10 mouse cellular contexts compared by ENCODE assay signal in the genomic region with DNA sequence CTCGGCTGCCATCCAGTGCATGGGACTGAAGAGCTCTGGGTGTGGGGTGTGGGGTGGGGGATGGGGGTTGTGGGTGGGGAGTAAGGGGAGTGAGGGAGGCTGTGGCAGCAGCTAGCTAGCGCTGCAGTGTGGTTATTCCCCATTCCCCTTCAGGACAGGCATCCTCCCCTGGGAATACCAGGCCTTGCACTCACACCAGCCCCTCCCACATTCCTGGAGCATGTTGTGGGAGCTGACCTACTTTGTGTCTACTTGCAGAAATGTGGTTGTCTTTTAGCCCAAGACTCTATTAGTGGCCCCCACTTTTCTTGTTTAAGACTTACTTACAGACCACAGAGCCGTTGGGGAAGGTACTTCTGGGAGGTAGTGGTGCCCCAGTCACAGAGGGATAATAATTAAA. TPM values are rescaled to one million over a fixed set of nuclear protein-coding genes. Genes with fewer than 3 reads are reported as not detected.
DNase-seq lines count a peak whose midpoint lies in the region; ATAC-seq and TF ChIP-seq lines count a peak whose summit lies in the region.
"Had no signal": no experiment of that assay in that cellular context is flagged by ENCODE, and none has a peak within 500 bp of the region (broad histone marks: within the 10 kb centered on the region; RNA-seq: fewer than 3 reads in every experiment).

No protein-coding gene starts in this region.

- no peak for TF ChIP-seq POLR2A in heart, adult 2 months (IDR thresholded peaks at IDR 0.05; ENCODE audit: insufficient read depth, low read depth, low read length)

- ATAC-seq in midbrain, embryonic 15.5 days (replicated peaks): no peak
- no peak for ATAC-seq in neural tube, embryonic 15.5 days (ENCODE audit: low FRiP score)

- H3K27me3 ChIP-seq in heart, adult 2 months (ENCODE audit: control insufficient read depth, insufficient read depth, low read length): no peaks in the 10 kb centered on the region
- no peaks in the 10 kb centered on the region for H3K27me3 ChIP-seq in heart, embryonic 10.5 days (ENCODE audit: insufficient read depth, poor library complexity, severe bottlenecking)
- H3K27me3 ChIP-seq in midbrain, embryonic 15.5 days (replicated peaks): no peaks in the 10 kb centered on the region
- no peaks in the 10 kb centered on the region for H3K27me3 ChIP-seq in neural tube, embryonic 15.5 days (replicated peaks)

- no peak overlapping the region for H3K9ac ChIP-seq in heart, adult 2 months (ENCODE audit: low read depth, low read length)
- H3K9ac ChIP-seq in midbrain, embryonic 15.5 days: no peak overlapping the region
- H3K9ac ChIP-seq in neural tube, embryonic 15.5 days (replicated peaks): no peak overlapping the region

- no peak for TF ChIP-seq CTCF in heart, adult 2 months (IDR thresholded peaks at IDR 0.05)

- no peak overlapping the region for H3K4me3 ChIP-seq in heart, adult 2 months
- H3K4me3 ChIP-seq in heart, embryonic 10.5 days: no peak overlapping the region
- H3K4me3 ChIP-seq in midbrain, embryonic 15.5 days: no peak overlapping the region
- no peak overlapping the region for H3K4me3 ChIP-seq in neural tube, embryonic 15.5 days (replicated peaks)

- intact Hi-C loops in heart, adult 2 months (cut with DNase I): no loop called here

- WGBS in heart, adult 2 months: 55% methylated on average over 3 of the region's 3 CpGs
- WGBS in heart, embryonic 10.5 days: 57% methylated on average over 3 of the region's 3 CpGs
- WGBS in midbrain, embryonic 15.5 days: 66% methylated on average over 3 of the region's 3 CpGs
- WGBS in neural tube, embryonic 15.5 days: 66% methylated on average over 3 of the region's 3 CpGs

- H3K27ac ChIP-seq in heart, adult 2 months: peak overlapping the region; percentile 46
- H3K27ac ChIP-seq in heart, embryonic 10.5 days: no peak overlapping the region
- no peak overlapping the region for H3K27ac ChIP-seq in midbrain, embryonic 15.5 days
- H3K27ac ChIP-seq in neural tube, embryonic 15.5 days (replicated peaks): no peak overlapping the region

- H3K36me3 ChIP-seq in heart, adult 2 months (ENCODE audit: control insufficient read depth, insufficient read depth, low read length): no peaks in the 10 kb centered on the region
- H3K36me3 ChIP-seq in heart, embryonic 10.5 days: peaks cover 59% of the 10 kb centered on the region
- no peaks in the 10 kb centered on the region for H3K36me3 ChIP-seq in midbrain, embryonic 15.5 days (replicated peaks)
- H3K36me3 ChIP-seq in neural tube, embryonic 15.5 days: no peaks in the 10 kb centered on the region

- DNase-seq in heart, adult 2 months: peak; percentile 53 to 74
- DNase-seq in heart, embryonic 10.5 days (ENCODE audit: low spot score): no peak
- peak; percentile 70 for DNase-seq in MN1 (ENCODE audit: low spot score)
- peak; percentile 69 to 75 for DNase-seq in adrenal gland, postnatal 36 days
- peak; percentile 43 to 44 for DNase-seq in kidney, postnatal 36 days
- no peak for DNase-seq in spleen, postnatal 10 days (ENCODE audit: low spot score in 2 of 2)
- DNase-seq: cerebellum, adult 9-10 months; left cerebral cortex, postnatal 4 days had no signal

- H3K79me2 ChIP-seq in heart, adult 2 months (replicated peaks; ENCODE audit: control insufficient read depth, insufficient read depth, low read length): no peaks in the 10 kb centered on the region

- TF ChIP-seq EP300 in heart, adult 2 months (IDR thresholded peaks at IDR 0.05; ENCODE audit: insufficient read depth, low read depth, low read length): 0 out of 2 replicates have a peak, but pooled peaks have one; percentile 15

- H3K4me1 ChIP-seq in heart, adult 2 months (ENCODE audit: control insufficient read depth, insufficient read depth, low read length): no peaks in the 10 kb centered on the region
- peaks cover 24% of the 10 kb centered on the region for H3K4me1 ChIP-seq in heart, embryonic 10.5 days
- H3K4me1 ChIP-seq in midbrain, embryonic 15.5 days: no peaks in the 10 kb centered on the region
- no peaks in the 10 kb centered on the region for H3K4me1 ChIP-seq in neural tube, embryonic 15.5 days

- H3K9me3 ChIP-seq in heart, embryonic 10.5 days: no peaks in the 10 kb centered on the region
- H3K9me3 ChIP-seq in midbrain, embryonic 15.5 days: no peaks in the 10 kb centered on the region
- no peaks in the 10 kb centered on the region for H3K9me3 ChIP-seq in neural tube, embryonic 15.5 days (replicated peaks)

- H3K4me2 ChIP-seq in midbrain, embryonic 15.5 days: no peak overlapping the region
- H3K4me2 ChIP-seq in neural tube, embryonic 15.5 days: no peak overlapping the region

RNA-seq across cellular contexts. Expression of a gene that starts 24.4 kb away (rescaled TPM):
- 10 to 100 TPM; 13.2 to 15.8 TPM for total RNA-seq in heart, adult 2 months (2021)
- polyA plus RNA-seq in heart, adult 2 months (2012; rRNA removed): 27.5 and 34.5 TPM in 2 replicates
- polyA plus RNA-seq in heart, embryonic 10.5 days (2016; fragmentation: Nextera tagmentation; extraction: Ambion mirVana): 6.6 and 9.0 TPM in 2 replicates
- 10 to 100 TPM; 52.6 to 80.8 TPM for total RNA-seq in adrenal gland, postnatal 36 days (2021)
- polyA plus RNA-seq in midbrain, embryonic 15.5 days (2015; fragmentation: Nextera tagmentation; extraction: Ambion mirVana): 1.4 and 1.8 TPM in 2 replicates
- 2.5 and 5.4 TPM in 2 replicates for polyA plus RNA-seq in neural tube, embryonic 15.5 days (2015; fragmentation: Nextera tagmentation; extraction: Ambion mirVana)

RNA-seq across cellular contexts. Expression of a gene that starts 31.7 kb away (rescaled TPM):
- total RNA-seq in heart, adult 2 months (2021): under 1 TPM; 0.41 to 0.57 TPM
- polyA plus RNA-seq in heart, adult 2 months (2012; rRNA removed): 3.0 and 3.3 TPM in 2 replicates
- 0.89 and 1.1 TPM in 2 replicates for polyA plus RNA-seq in heart, embryonic 10.5 days (2016; fragmentation: Nextera tagmentation; extraction: Ambion mirVana)
- 1 to 10 TPM; 3.4 to 9.0 TPM for total RNA-seq in adrenal gland, postnatal 36 days (2021)
- polyA plus RNA-seq in midbrain, embryonic 15.5 days (2015; fragmentation: Nextera tagmentation; extraction: Ambion mirVana): 0.22 and 0.28 TPM in 2 replicates
- 0.22 and 0.23 TPM in 2 replicates for polyA plus RNA-seq in neural tube, embryonic 15.5 days (2015; fragmentation: Nextera tagmentation; extraction: Ambion mirVana)

RNA-seq across cellular contexts. Expression of a gene that starts 54.2 kb away (rescaled TPM):
- 10 to 100 TPM; 29.8 to 40.4 TPM for total RNA-seq in heart, adult 2 months (2021)
- 41.1 and 45.1 TPM in 2 replicates for polyA plus RNA-seq in heart, adult 2 months (2012; rRNA removed)
- 3.4 and 3.9 TPM in 2 replicates for polyA plus RNA-seq in heart, embryonic 10.5 days (2016; fragmentation: Nextera tagmentation; extraction: Ambion mirVana)
- 100 to 1,000 TPM; 139 to 160 TPM for total RNA-seq in adrenal gland, postnatal 36 days (2021)
- 5.9 and 6.0 TPM in 2 replicates for polyA plus RNA-seq in midbrain, embryonic 15.5 days (2015; fragmentation: Nextera tagmentation; extraction: Ambion mirVana)
- 7.4 and 7.6 TPM in 2 replicates for polyA plus RNA-seq in neural tube, embryonic 15.5 days (2015; fragmentation: Nextera tagmentation; extraction: Ambion mirVana)

Comparison
In these comparisons a context has a peak if more than half of its experiments do, and no peak if none do; other contexts are left out.
1. DNase-seq: peak in heart, adult 2 months (2 of 2), MN1 (single experiment), adrenal gland, postnatal 36 days (2 of 2) and kidney, postnatal 36 days (2 of 2); none in heart, embryonic 10.5 days (single experiment) and spleen, postnatal 10 days (0 of 2).